Mouse (Mus musculus): Measurements from ENCODE around the gene Dgkb. TPM values are rescaled to one million over a fixed set of nuclear protein-coding genes. Genes with fewer than 3 reads are reported as not detected.

Gene Dgkb
- polyA plus RNA-seq, 1 experiment: 0.03 TPM

DNA sequence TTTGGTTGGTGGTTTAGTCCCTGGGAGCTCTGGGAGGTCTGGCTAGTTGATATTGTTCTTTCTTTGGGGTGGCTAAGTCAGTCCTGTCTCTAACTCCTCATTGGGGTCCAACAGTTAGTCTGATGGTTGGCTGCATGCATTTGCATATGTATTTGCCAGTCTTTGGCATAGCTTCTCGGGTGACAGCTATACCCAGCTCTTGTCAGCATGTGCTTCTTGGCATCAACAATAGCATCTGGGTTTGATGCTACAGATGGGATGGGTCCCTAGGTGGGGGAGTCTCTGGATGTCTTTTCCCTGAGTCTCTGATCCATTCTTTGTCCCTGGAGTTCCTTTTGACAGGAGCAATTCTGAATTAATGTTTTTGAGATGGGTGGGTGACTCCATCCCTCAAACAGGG lies 790.6 kb downstream of the Dgkb start:
- H3K4me1 ChIP-seq (replicated peaks; ENCODE audit: control insufficient read depth, insufficient read depth, low read length): no peaks in the 10 kb centered on the region
- DNase-seq: no peak
- H3K4me3 ChIP-seq (ENCODE audit: control insufficient read depth, insufficient read depth, low read length): no peak overlapping the region
- H3K36me3 ChIP-seq (ENCODE audit: control insufficient read depth, insufficient read depth, low read length): no peaks in the 10 kb centered on the region
- WGBS: 82% methylated on average over 1 of the region's 1 CpGs
- H3K27ac ChIP-seq (ENCODE audit: control insufficient read depth, insufficient read depth, low read length): no peak overlapping the region
- no peak for TF ChIP-seq CTCF (IDR thresholded peaks at IDR 0.05; ENCODE audit: borderline replicate concordance, control insufficient read depth, extremely low read depth, insufficient read depth, low read length, poor library complexity)
- no peak for TF ChIP-seq POLR2A (IDR thresholded peaks at IDR 0.05; ENCODE audit: control insufficient read depth, extremely low read depth, insufficient read depth, low read length, poor library complexity)
- no peaks in the 10 kb centered on the region for H3K27me3 ChIP-seq (ENCODE audit: control insufficient read depth, insufficient read depth, low read length)

DNA sequence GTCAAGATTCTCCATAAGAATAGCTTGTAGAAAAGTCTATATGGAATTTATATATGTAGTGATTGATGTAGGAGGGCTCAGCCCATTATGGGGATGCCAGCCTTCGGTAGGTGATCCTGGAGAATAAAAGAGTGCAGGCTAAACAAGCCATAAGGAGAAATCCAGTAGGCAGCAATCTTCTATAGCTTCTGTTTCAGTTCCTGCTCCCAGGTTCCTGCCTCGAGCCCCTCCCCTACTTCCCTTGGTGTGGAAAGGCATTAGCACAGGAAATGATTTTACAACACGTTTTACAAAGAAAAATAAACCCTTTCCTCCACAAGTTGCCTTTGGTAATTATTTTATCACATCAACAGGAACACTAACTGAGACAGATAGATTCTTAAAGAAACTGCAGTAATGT lies 850.7 kb downstream of the Dgkb start:
- no peak for TF ChIP-seq POLR2A (IDR thresholded peaks at IDR 0.05; ENCODE audit: control insufficient read depth, extremely low read depth, insufficient read depth, low read length, poor library complexity)
- TF ChIP-seq CTCF (IDR thresholded peaks at IDR 0.05; ENCODE audit: borderline replicate concordance, control insufficient read depth, extremely low read depth, insufficient read depth, low read length, poor library complexity): no peak
- Histone ChIP-seq H3K27me3 (ENCODE audit: control insufficient read depth, insufficient read depth, low read length) (no peaks in the 10 kb centered on the region), H3K4me1 (replicated peaks; ENCODE audit: control insufficient read depth, insufficient read depth, low read length) (no peaks in the 10 kb centered on the region), H3K36me3 (ENCODE audit: control insufficient read depth, insufficient read depth, low read length) (no peaks in the 10 kb centered on the region), H3K27ac (ENCODE audit: control insufficient read depth, insufficient read depth, low read length) (no peak overlapping the region), H3K4me3 (ENCODE audit: control insufficient read depth, insufficient read depth, low read length) (no peak overlapping the region)
- no peak for DNase-seq
- 60% methylated on average over 3 of the region's 3 CpGs for WGBS

Measured in thymus, adult 2 months (tissue).